Mouse (Mus musculus): ENCODE measurements around the gene Tmem185b.

- TF ChIP-seq TAL1 (conservative IDR thresholded peaks at IDR 0.05; ENCODE audit: low read depth, low read length) (no peak), GATA1 (IDR thresholded peaks at IDR 0.05; ENCODE audit: borderline replicate concordance, low read length) (no peak)
Measured at GRCm38 (mm10) chr1:119541570-119541969, 15.6 kb downstream of the Tmem185b start.

Measured in G1E (cell line).